Mouse (Mus musculus) right cerebral cortex, postnatal 4 days (tissue): ENCODE data around the gene Trarg1.

Experiments
- DNase-seq: peaks from one replicate; pipeline ENCODE4 v3.0.0-alpha.2; 2022

Trarg1 gene

GRCm38 (mm10) chr11:76674704-76675103 lies 4.9 kb upstream of the Trarg1 start:
- no peak for DNase-seq

GRCm38 (mm10) chr11:76685604-76686003 lies 6.0 kb downstream of the Trarg1 start:
- no peak for DNase-seq

- DNase-seq: no peak
These were observed 12.5 kb downstream of the Trarg1 start for GRCm38 (mm10) chr11:76692096-76692495.

- DNase-seq: no peak
These were observed 16.2 kb downstream of the Trarg1 start for GRCm38 (mm10) chr11:76695810-76696209.

GRCm38 (mm10) chr11:76699626-76700025 lies 20.0 kb downstream of the Trarg1 start:
- no peak for DNase-seq

GRCm38 (mm10) chr11:76707656-76708055 lies 28.0 kb downstream of the Trarg1 start:
- no peak for DNase-seq

- no peak for DNase-seq
These were observed 28.5 kb downstream of the Trarg1 start for GRCm38 (mm10) chr11:76708066-76708465.

GRCm38 (mm10) chr11:76708881-76709280 lies 29.3 kb downstream of the Trarg1 start:
- DNase-seq: no peak

- no peak for DNase-seq
These were observed 30.2 kb downstream of the Trarg1 start for GRCm38 (mm10) chr11:76709625-76710452.

- no peak for DNase-seq
These were observed 37.4 kb downstream of the Trarg1 start for GRCm38 (mm10) chr11:76717000-76717399.

GRCm38 (mm10) chr11:76723911-76724310 lies 44.3 kb downstream of the Trarg1 start:
- no peak for DNase-seq

GRCm38 (mm10) chr11:76728093-76728492 lies 48.5 kb downstream of the Trarg1 start:
- DNase-seq: no peak

- DNase-seq: no peak
These were observed 51.0 kb downstream of the Trarg1 start for GRCm38 (mm10) chr11:76730650-76731049.

- no peak for DNase-seq
These were observed 55.0 kb downstream of the Trarg1 start for GRCm38 (mm10) chr11:76734560-76734959.

GRCm38 (mm10) chr11:76735753-76736324 lies 56.2 kb downstream of the Trarg1 start:
- DNase-seq: no peak

GRCm38 (mm10) chr11:76739125-76739524 lies 59.5 kb downstream of the Trarg1 start:
- DNase-seq: peak; percentile 49

GRCm38 (mm10) chr11:76742511-76742910 lies 62.9 kb downstream of the Trarg1 start:
- DNase-seq: no peak

GRCm38 (mm10) chr11:76744550-76744949 lies 64.9 kb downstream of the Trarg1 start:
- DNase-seq: no peak

- DNase-seq: no peak
These were observed 66.3 kb downstream of the Trarg1 start for GRCm38 (mm10) chr11:76745921-76746320.
